Mouse (Mus musculus) stomach, embryonic 15.5 days (tissue): ENCODE measurements around the gene Gm49711. TPM values are rescaled to one million over a fixed set of nuclear protein-coding genes. Genes with fewer than 3 reads are reported as not detected.
"Not testable (repeated sequence)": the region's sequence is repeated elsewhere in the genome, so short reads cannot be mapped to it uniquely, and the experiment has no call there.

Experiments
- ATAC-seq: fragments of 200-750 bp; cut with Nextera tagmentation; 2 replicates; pipeline ENCODE4 v1.8.0; 2017; ENCODE audit warnings: low read depth, moderate number of reproducible peaks, moderate TSS enrichment; ENCODE audit not compliant: insufficient read depth, low FRiP score
- H3K27ac ChIP-seq: fragments of 300-500 bp; sonication (generic); 2 replicates; pipeline ENCODE4 v1.5.1; 2015; ENCODE audit warnings: mild to moderate bottlenecking, inconsistent platforms
- H3K27me3 ChIP-seq: fragments of 300-500 bp; sonication (generic); replicated peaks from 2 replicates; pipeline ENCODE4 v1.6.1; 2015; ENCODE audit warnings: inconsistent platforms
- H3K36me3 ChIP-seq: fragments of 300-500 bp; sonication (generic); 2 replicates; pipeline ENCODE4 v1.6.1; 2015; ENCODE audit warnings: inconsistent platforms
- H3K4me1 ChIP-seq: fragments of 300-500 bp; sonication (generic); 2 replicates; pipeline ENCODE4 v1.6.1; 2015; ENCODE audit warnings: inconsistent platforms
- H3K4me2 ChIP-seq: fragments of 300-500 bp; sonication (generic); 2 replicates; pipeline ENCODE4 v1.6.1; 2015; ENCODE audit warnings: mild to moderate bottlenecking, inconsistent platforms
- H3K4me3 ChIP-seq: fragments of 300-500 bp; sonication (generic); replicated peaks from 2 replicates; pipeline ENCODE4 v1.5.1; 2015; ENCODE audit warnings: inconsistent platforms
- H3K9ac ChIP-seq: fragments of 300-500 bp; sonication (generic); 2 replicates; pipeline ENCODE4 v1.6.1; 2015; ENCODE audit warnings: inconsistent platforms
- H3K9me3 ChIP-seq: fragments of 300-500 bp; sonication (generic); 2 replicates; pipeline ENCODE4 v1.6.1; 2016; ENCODE audit warnings: inconsistent platforms
- WGBS: fragments of 180-500 bp; shearing (Covaris S2); methylation state at CpG from one replicate; pipeline ENCODE4 v1.1.7; 2015; 5-methylcytosine and 5-hydroxymethylcytosine counted together
- polyA plus RNA-seq: library from polyadenylated mRNA; unstranded; fragments of >200 nt; fragmentation: Nextera tagmentation; extraction: Ambion mirVana; gene quantifications from 2 replicates; pipeline ENCODE4 v1.2.1, GENCODE M21; 2015

The Gm49711 gene
- polyA plus RNA-seq, 1 experiment from 2014 or later = not detected

GRCm38 (mm10) chr16:92076797-92077196 lies 18.7 kb downstream of the Gm49711 start:
- 91% methylated on average over 8 of the region's 8 CpGs for WGBS
- ATAC-seq = no peak

GRCm38 (mm10) chr16:92083771-92084453 lies 25.8 kb downstream of the Gm49711 start:
- Histone ChIP-seq H3K36me3 (no peaks in the 10 kb centered on the region), H3K4me2 (no peak overlapping the region), H3K9ac (no peak overlapping the region), H3K27ac (no peak overlapping the region), H3K4me1 (no peaks in the 10 kb centered on the region), H3K27me3 (no peaks in the 10 kb centered on the region), H3K4me3 (no peak overlapping the region), H3K9me3 (no peaks in the 10 kb centered on the region)
- 86% methylated on average over 10 of the region's 10 CpGs for WGBS
- ATAC-seq = no peak

More at GRCm38 (mm10) chr16:92076797-92077196, 18.7 kb downstream of the Gm49711 start:
- Histone ChIP-seq H3K4me2 (no peak overlapping the region), H3K27me3 (no peaks in the 10 kb centered on the region), H3K27ac (no peak overlapping the region), H3K36me3 (peaks cover 14% of the 10 kb centered on the region; the same call in 1 of the 2 replicates), H3K9ac (no peak overlapping the region), H3K4me1 (no peaks in the 10 kb centered on the region), H3K4me3 (no peak overlapping the region), H3K9me3 (no peaks in the 10 kb centered on the region)

GRCm38 (mm10) chr16:92089225-92089624 lies 31.1 kb downstream of the Gm49711 start:
- Histone ChIP-seq H3K36me3 (no peaks in the 10 kb centered on the region), H3K9me3 (no peaks in the 10 kb centered on the region), H3K27ac (no peak overlapping the region), H3K4me2 (no peak overlapping the region), H3K4me3 (no peak overlapping the region), H3K9ac (no peak overlapping the region), H3K4me1 (no peaks in the 10 kb centered on the region), H3K27me3 (no peaks in the 10 kb centered on the region)
- WGBS = 62% methylated on average over 3 of the region's 3 CpGs
- ATAC-seq = no peak

GRCm38 (mm10) chr16:92091876-92092275 lies 33.8 kb downstream of the Gm49711 start:
- ATAC-seq = no peak
- Histone ChIP-seq H3K9me3 (no peaks in the 10 kb centered on the region), H3K4me2 (no peak overlapping the region), H3K36me3 (no peaks in the 10 kb centered on the region), H3K9ac (no peak overlapping the region), H3K27ac (no peak overlapping the region), H3K4me1 (no peaks in the 10 kb centered on the region), H3K4me3 (no peak overlapping the region), H3K27me3 (no peaks in the 10 kb centered on the region)
- WGBS = 88% methylated on average over 5 of the region's 5 CpGs

- 54% methylated on average over 10 of the region's 10 CpGs for WGBS
- no peak overlapping the region for H3K27ac ChIP-seq
- H3K9me3 ChIP-seq = no peaks in the 10 kb centered on the region
- H3K4me3 ChIP-seq = no peak overlapping the region
- H3K27me3 ChIP-seq = no peaks in the 10 kb centered on the region
- H3K36me3 ChIP-seq = 0 out of 2 replicates have a peak, but pooled peaks cover 3% of the 10 kb centered on the region
- H3K9ac ChIP-seq = no peak overlapping the region
- H3K4me1 ChIP-seq = 0 out of 2 replicates have a peak, but pooled peaks cover under 1% of the 10 kb centered on the region
- ATAC-seq = no peak
- H3K4me2 ChIP-seq = no peak overlapping the region
These were observed 40.4 kb downstream of the Gm49711 start for GRCm38 (mm10) chr16:92098351-92099051.

GRCm38 (mm10) chr16:92099598-92099997 lies 41.5 kb downstream of the Gm49711 start:
- H3K27me3 ChIP-seq = no peaks in the 10 kb centered on the region
- 0 out of 2 replicates have a peak, but pooled peaks cover 3% of the 10 kb centered on the region for H3K36me3 ChIP-seq
- H3K4me2 ChIP-seq = no peak overlapping the region
- no peak overlapping the region for H3K27ac ChIP-seq
- no peaks in the 10 kb centered on the region for H3K9me3 ChIP-seq
- H3K9ac ChIP-seq = no peak overlapping the region
- ATAC-seq = no peak
- WGBS = 78% methylated on average over 16 of the region's 16 CpGs
- H3K4me1 ChIP-seq = 0 out of 2 replicates have a peak, but pooled peaks cover 6% of the 10 kb centered on the region
- H3K4me3 ChIP-seq = no peak overlapping the region

- Histone ChIP-seq H3K4me1 (0 out of 2 replicates have a peak, but pooled peaks cover 6% of the 10 kb centered on the region), H3K9ac (no peak overlapping the region), H3K27me3 (no peaks in the 10 kb centered on the region), H3K4me2 (no peak overlapping the region), H3K4me3 (no peak overlapping the region), H3K27ac (no peak overlapping the region), H3K9me3 (no peaks in the 10 kb centered on the region), H3K36me3 (0 out of 2 replicates have a peak, but pooled peaks cover 3% of the 10 kb centered on the region)
- no peak for ATAC-seq
- WGBS = 62% methylated on average over 4 of the region's 4 CpGs
These were observed 42.0 kb downstream of the Gm49711 start for GRCm38 (mm10) chr16:92100111-92100510.

GRCm38 (mm10) chr16:92102115-92102514 lies 44.0 kb downstream of the Gm49711 start:
- H3K9me3 ChIP-seq = no peaks in the 10 kb centered on the region
- 88% methylated on average over 5 of the region's 5 CpGs for WGBS
- H3K36me3 ChIP-seq = 0 out of 2 replicates have a peak, but pooled peaks cover 3% of the 10 kb centered on the region
- H3K27ac ChIP-seq = no peak overlapping the region
- no peaks in the 10 kb centered on the region for H3K27me3 ChIP-seq
- ATAC-seq = no peak
- H3K4me2 ChIP-seq = no peak overlapping the region
- no peak overlapping the region for H3K9ac ChIP-seq
- H3K4me3 ChIP-seq = no peak overlapping the region
- 0 out of 2 replicates have a peak, but pooled peaks cover 6% of the 10 kb centered on the region for H3K4me1 ChIP-seq

GRCm38 (mm10) chr16:92102931-92103330 lies 44.8 kb downstream of the Gm49711 start:
- H3K27me3 ChIP-seq, ATAC-seq, H3K9me3 ChIP-seq, H3K4me1 ChIP-seq, H3K4me3 ChIP-seq, H3K27ac ChIP-seq, H3K4me2 ChIP-seq, H3K9ac ChIP-seq, H3K36me3 ChIP-seq: not testable (repeated sequence)
- 90% methylated on average over 7 of the region's 7 CpGs for WGBS

GRCm38 (mm10) chr16:92103572-92104331 lies 45.6 kb downstream of the Gm49711 start:
- no peak overlapping the region for H3K9ac ChIP-seq
- no peaks in the 10 kb centered on the region for H3K27me3 ChIP-seq
- no peak overlapping the region for H3K4me2 ChIP-seq
- H3K27ac ChIP-seq = no peak overlapping the region
- 59% methylated on average over 9 of the region's 9 CpGs for WGBS
- H3K36me3 ChIP-seq = 0 out of 2 replicates have a peak, but pooled peaks cover 3% of the 10 kb centered on the region
- no peaks in the 10 kb centered on the region for H3K9me3 ChIP-seq
- no peak overlapping the region for H3K4me3 ChIP-seq
- H3K4me1 ChIP-seq = 0 out of 2 replicates have a peak, but pooled peaks cover 6% of the 10 kb centered on the region
- ATAC-seq = no peak

GRCm38 (mm10) chr16:92104332-92104590 lies 46.1 kb downstream of the Gm49711 start:
- no peak overlapping the region for H3K4me2 ChIP-seq
- H3K9me3 ChIP-seq = no peaks in the 10 kb centered on the region
- H3K9ac ChIP-seq = no peak overlapping the region
- ATAC-seq = no peak
- no peak overlapping the region for H3K27ac ChIP-seq
- no peaks in the 10 kb centered on the region for H3K27me3 ChIP-seq
- H3K4me3 ChIP-seq = no peak overlapping the region
- H3K36me3 ChIP-seq = 0 out of 2 replicates have a peak, but pooled peaks cover 3% of the 10 kb centered on the region
- H3K4me1 ChIP-seq = 0 out of 2 replicates have a peak, but pooled peaks cover 6% of the 10 kb centered on the region
- WGBS = 91% methylated on average over 2 of the region's 2 CpGs
